Mouse (Mus musculus): ENCODE results near the gene Rbpjl.

Rbpjl gene

DNA sequence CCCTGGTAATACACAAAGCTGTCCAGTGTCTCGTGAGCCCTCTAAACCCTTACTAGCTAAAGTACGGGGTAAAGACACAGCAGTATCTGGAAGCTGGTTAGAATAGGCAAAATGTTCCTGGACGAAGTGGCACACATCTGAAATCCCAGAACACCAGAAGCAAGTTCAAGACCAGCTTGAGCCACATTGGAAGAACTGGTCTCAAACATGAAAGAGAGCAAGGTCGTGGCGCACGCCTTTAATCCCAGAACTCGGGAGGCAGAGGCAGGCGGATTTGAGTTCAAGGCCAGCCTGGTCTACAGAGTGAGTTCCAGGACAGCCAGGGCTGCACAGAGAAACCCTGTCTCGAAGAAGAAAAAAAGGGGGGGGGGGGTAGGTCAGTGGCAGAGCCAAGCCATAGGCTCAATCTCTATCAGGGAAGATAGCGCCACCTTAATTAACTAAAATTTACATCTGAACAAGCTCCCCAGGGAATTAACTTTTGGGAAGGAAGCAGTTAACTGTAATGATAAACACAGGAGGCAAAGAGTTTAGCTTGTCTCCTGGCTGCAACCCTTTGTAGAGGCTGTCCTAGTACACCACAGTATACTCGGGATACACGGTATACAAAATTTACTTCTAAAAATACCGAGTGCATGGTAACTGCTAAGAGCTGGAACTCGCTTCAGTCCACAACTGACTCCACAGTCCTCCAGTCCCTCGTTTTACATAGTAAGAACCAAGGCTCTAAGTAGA is 27.1 kb downstream of the Rbpjl start:
- DNase-seq (ENCODE audit: low spot score), result no peak

- no peak for DNase-seq (ENCODE audit: low spot score)
These were observed 27.8 kb downstream of the Rbpjl start for GRCm38 (mm10) chr2:164430697-164431096.

DNA sequence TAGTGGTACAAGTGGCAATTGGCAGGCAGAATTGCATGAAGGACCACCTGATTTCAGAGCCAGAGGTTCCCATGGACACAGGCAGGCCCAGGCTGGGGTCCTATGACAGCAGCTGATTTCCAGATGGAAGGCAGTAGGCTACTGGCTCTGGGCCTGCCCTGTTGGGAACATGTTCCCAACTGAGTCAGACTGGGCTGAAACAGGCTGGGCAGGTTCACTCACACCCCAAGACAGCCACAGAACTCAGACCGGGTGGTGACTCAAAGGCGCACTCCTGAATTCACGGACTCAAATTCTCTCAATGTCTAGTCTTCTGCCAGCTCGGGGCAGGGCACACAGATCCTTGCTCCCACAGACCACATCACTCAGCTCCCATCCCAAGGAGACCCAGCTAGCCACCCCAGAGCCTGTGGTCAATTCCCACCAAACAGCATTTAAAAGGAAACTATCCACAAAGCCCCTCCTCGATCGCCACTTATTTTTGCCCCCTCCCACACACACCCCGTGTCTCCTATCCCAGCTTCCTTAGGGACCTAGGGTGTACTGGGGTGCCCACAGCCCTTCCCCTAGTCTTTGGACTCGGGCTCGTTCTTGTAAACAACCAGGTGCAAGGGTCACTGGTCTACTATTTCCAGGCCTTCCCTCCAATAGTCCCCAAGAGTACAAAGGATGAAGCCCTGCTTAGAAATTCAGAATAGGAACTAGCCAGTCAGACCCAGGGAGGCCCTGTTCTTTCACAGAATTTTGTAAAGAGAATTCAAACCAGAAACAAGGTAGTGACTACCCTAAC is 28.9 kb downstream of the Rbpjl start:
- DNase-seq (ENCODE audit: low spot score), result no peak

- no peak for DNase-seq (ENCODE audit: low spot score)
These were observed 29.7 kb downstream of the Rbpjl start for GRCm38 (mm10) chr2:164432541-164433191.

DNA sequence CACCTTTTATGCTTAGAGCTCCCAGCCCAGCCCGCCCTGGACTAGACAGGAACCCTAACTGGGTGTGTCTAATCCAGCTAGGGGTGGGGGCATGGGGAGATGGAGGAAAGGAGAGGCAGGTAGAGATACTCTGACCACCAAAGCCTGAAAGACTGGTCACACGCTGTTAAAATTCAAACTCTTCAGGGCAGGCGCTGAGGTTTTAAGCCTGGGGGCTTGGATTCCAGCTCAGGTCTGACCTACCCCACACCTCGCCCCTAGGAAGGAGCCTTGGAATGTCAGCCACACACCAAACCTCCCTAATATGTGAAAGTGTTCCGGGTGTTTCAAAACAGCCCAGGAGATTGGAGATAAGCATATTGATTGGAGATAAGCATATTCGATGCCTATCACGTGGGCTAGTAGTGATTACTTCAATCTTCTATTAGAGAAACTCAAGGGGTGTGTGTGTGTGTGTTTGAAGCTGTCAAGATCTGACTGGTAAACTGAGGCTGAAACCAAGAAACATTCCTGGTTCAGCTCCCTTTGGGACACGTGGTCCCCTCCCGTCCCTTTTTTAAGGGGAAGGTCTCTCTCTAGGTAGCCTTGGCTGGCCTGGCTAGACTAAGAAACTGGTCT is 30.4 kb downstream of the Rbpjl start:
- no peak for DNase-seq (ENCODE audit: low spot score)

- DNase-seq (ENCODE audit: low spot score), result no peak
These were observed 31.7 kb downstream of the Rbpjl start for GRCm38 (mm10) chr2:164434681-164435080.

- no peak for DNase-seq (ENCODE audit: low spot score)
These were observed 32.5 kb downstream of the Rbpjl start for GRCm38 (mm10) chr2:164435216-164436090.

DNA sequence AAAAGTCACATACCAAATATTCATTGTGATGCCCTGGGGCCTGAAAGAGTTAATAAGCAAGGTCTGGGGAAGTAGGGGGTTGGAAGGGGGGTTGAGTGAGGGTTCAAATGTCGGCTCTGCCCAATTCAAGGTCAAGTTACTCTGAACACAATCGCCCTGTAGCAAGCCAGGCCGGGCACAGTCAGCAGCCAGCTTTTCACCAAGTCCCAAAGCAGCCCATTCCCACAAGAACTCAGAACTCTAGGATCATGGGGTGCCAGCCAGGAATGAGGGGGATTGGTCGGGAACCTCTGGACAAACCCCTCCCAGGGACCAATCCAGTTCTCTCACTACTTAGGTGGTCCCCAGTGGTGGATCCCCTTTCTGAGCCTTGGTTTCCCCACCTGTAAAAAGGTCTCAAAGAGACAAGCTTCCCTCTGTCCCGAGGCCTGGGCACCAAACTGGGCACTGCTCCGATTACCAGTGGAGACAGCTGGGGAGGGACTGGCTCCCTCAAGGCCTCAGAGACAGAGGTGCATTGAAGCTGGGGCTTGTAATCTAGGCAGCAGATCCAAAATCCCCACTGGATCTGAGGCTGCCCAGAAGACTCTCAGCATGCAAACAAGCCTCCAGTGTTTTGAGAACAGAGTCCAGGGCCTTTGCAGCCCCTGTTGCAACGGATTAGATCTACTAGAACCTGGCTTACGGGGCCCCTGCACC is 33.4 kb downstream of the Rbpjl start:
- no peak for DNase-seq (ENCODE audit: low spot score)

DNA sequence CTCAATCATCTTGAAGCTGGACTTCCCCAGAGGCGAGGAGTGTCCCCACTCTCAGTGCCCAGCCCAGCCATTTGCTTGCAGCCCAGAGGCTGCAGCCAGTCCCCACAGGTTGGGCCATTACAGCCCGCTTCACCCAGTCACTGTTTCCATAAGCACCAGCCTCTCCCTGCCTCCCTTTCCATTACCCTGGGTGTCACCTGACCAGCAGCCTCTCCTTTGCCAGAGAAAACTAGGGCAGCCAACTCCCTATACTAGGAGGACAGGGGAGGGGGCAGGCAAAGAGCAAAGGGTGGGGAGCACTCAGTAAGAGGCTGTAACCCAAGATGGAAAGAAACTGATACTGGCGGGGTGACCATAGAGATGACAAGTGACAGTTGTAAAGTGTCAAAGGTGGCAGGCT is 34.0 kb downstream of the Rbpjl start:
- no peak for DNase-seq (ENCODE audit: low spot score)

DNA sequence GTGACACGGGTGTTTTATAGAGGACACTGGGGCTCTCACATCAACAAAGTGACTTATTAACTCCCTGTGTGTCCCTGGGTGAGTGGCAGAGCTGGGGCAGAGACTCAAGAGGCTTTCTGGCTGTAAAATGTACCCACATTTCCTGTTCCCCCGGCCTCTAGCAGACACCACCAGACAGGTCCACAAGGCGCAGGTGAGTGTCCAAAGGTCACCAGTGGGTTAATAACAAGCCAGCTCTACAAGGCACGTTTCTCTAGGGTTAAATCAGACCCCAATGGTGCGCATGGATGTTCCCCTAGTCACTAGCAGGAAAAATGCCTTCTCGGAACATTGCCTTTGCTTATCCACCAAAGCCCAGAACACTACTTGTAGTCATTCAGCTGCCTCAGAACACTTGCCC is 34.8 kb downstream of the Rbpjl start:
- no peak for DNase-seq (ENCODE audit: low spot score)

- DNase-seq (ENCODE audit: low spot score), result no peak
These were observed 35.3 kb downstream of the Rbpjl start for GRCm38 (mm10) chr2:164438257-164438656.

GRCm38 (mm10) chr2:164439001-164439421 is 36.1 kb downstream of the Rbpjl start:
- no peak for DNase-seq (ENCODE audit: low spot score)

DNA sequence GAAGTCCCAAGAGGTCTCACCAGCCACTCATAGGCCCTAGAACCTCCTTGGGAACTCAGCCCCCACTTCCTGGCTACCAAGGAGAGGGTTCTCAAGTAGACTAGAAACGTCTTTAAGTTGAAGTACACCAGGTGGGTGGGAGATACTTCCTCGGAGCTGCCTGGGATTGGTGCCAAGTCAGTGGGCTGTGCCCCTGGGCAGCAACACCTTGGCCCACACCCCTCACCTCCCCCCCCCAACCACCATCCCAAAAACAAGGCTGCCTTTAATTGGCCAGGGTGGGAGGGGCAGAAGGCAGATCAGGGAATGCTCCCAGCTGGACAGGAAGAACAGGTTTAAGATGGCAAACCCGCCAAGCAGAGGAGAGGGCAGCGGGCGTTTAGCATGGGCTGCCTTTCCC is 37.4 kb downstream of the Rbpjl start:
- no peak for DNase-seq (ENCODE audit: low spot score)

DNA sequence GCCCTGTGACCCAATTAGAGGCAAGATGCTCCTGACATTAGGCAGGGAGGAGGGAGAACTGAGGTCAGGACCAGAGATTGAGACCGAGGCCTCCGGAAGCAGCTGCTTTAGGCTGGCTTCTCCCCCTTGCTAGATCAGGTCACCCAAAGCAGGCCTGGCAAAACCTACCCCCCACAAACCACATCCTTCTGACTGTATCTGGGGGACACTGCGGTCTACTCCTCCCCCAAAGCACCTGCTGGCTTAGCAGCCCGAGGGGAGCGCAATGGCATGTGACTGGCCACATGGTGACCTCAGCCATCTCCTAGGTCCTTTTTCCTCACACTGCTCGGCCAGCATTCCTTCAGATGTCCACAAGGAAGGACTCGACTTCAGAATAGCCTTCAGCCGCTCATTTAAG is 38.2 kb downstream of the Rbpjl start:
- no peak for DNase-seq (ENCODE audit: low spot score)

GRCm38 (mm10) chr2:164441731-164442130 is 38.8 kb downstream of the Rbpjl start:
- DNase-seq (ENCODE audit: low spot score), result no peak

DNA sequence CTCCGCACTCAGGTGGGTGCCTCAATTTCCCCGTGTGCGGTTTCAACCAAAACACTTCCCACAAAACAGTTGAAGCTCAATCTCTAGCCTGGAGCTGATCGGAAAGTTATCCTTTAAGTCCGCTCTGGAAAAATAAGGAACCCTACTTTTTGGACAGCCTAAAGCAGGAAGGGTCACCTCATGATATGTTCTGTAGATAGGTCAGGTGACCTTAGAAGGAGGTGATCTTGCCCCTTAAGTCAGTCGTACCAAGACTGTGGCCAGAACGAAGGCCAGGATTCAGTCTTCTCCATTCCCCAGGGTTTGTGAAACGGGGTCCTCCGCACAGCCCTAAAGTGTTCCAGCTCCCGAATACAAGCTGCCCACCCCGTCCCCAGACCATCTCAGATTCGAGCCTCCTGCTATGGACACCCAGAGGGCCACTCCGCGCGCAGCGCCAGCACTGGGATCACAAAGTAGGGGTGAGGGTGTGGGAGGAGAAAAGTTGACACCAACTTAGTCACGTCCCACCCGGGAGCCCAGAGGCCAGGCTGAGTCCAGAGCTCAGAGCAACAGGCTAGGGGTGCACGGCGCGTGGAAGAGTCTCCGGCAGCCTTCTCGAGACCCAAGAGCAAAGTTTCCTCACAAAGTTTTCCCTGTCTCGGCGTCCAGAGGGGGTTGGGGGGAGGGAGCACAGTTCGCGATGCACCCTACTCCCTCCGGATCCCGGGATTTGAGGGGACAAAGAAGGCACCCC is 39.5 kb downstream of the Rbpjl start:
- DNase-seq (ENCODE audit: low spot score), result no peak

DNA sequence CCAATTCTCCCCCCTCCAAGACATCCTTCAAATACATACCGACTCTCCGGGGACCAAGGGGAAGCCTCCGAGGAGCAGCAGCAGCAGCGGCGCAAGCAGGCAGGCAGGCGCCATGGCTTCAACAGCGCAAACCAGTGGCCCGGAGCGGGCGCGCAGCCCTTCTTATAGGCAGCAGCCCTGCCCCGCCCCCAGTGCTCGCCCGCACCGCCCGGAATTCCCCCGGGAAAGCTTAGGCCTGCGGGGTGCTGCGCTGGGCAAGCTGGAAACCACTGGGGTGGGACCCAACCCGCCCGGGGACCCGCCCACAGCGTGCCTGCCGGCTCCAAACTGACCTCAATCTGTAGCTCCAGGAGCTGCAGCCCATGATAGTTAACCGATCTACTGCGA is 40.1 kb downstream of the Rbpjl start:
- DNase-seq (ENCODE audit: low spot score), result peak; percentile 72

DNA sequence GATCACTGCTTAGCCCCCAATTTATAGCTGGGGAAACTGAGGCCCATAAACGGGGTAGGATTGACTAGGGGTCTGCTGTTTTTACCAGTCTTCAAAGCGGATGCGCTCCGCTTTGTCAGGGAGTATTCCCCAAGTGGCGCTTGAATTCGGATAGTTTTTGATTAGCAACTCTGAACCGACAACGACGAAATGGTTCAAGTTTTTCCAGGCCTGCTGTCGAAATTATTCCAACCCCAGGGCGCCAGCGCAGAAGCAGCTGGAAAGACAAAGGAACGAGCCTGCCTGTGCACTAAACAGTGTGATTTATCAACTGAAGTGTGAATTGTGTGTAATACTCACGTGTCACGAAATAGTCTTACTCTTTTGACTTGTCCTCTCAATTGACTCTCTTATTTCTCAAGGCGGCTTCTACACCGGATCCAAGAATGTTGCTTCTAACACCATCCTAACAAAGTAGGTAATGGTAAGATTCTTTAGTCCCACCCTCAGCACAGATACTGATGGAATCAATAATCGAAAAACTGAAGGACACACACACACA is 40.6 kb downstream of the Rbpjl start, which contains the start of gene Sdc4:
Gene Sdc4, minus strand, starts transcription at position 428 of the 541 bp plus-strand sequence.
- no peak for DNase-seq (ENCODE audit: low spot score)

DNA sequence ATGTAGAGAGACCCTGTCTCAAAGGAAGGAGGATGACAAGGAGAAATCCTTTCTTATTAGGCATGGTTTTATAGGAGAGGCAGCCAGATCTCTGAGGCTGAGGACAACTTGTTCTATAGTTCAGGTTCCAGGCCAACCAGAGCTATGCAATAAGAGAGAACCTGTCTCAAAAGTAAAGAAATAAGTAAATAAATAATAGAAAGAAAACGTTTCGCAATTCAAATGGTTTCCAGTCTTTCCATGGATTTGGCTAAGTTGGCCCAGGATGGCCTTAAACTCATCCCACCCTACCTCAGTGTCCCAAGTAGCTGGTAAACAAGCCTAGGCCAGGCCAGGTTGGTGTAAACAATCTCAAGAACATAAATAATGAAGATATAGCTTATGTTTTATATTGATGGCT is 41.8 kb downstream of the Rbpjl start:
- DNase-seq (ENCODE audit: low spot score), result no peak

Data from urinary bladder, postnatal 10 days (tissue).